Mouse (Mus musculus) ES-CJ7 (cell line): ENCODE measurements around the gene Inpp5a.
A peak's percentile ranks its signal among the peaks of the same experiment; 100 is the strongest.

Experiments
- DNase-seq: peaks from one replicate; pipeline ENCODE4 v3.0.0; 2011; ENCODE audit warnings: low read depth, low spot score

Inpp5a gene

GRCm38 (mm10) chr7:139388670-139389212 lies at the start of gene Inpp5a:
Gene Inpp5a (plus strand): TSS chr7:139389109.
- peak; percentile 99 for DNase-seq

- DNase-seq = no peak
Measured at GRCm38 (mm10) chr7:139339184-139339583, 49.7 kb upstream of the Inpp5a start.

GRCm38 (mm10) chr7:139341020-139341660 lies 47.8 kb upstream of the Inpp5a start:
- no peak for DNase-seq

GRCm38 (mm10) chr7:139342809-139343208 lies 46.1 kb upstream of the Inpp5a start:
- no peak for DNase-seq

- DNase-seq = no peak
Measured at GRCm38 (mm10) chr7:139347051-139347450, 41.9 kb upstream of the Inpp5a start.

GRCm38 (mm10) chr7:139350606-139351005 lies 38.3 kb upstream of the Inpp5a start:
- DNase-seq = no peak

- DNase-seq = no peak
Measured at GRCm38 (mm10) chr7:139354370-139355139, 34.4 kb upstream of the Inpp5a start.

- DNase-seq = no peak
Measured at GRCm38 (mm10) chr7:139357043-139357442, 31.9 kb upstream of the Inpp5a start.

GRCm38 (mm10) chr7:139359906-139360305 lies 29.0 kb upstream of the Inpp5a start:
- DNase-seq = no peak

GRCm38 (mm10) chr7:139360890-139361559 lies 27.9 kb upstream of the Inpp5a start:
- DNase-seq = no peak

- DNase-seq = no peak
Measured at GRCm38 (mm10) chr7:139361799-139362198, 27.1 kb upstream of the Inpp5a start.

- no peak for DNase-seq
Measured at GRCm38 (mm10) chr7:139362514-139362913, 26.4 kb upstream of the Inpp5a start.

GRCm38 (mm10) chr7:139363281-139364004 lies 25.5 kb upstream of the Inpp5a start:
- peak; percentile 40 for DNase-seq

- peak; percentile 97 for DNase-seq
Measured at GRCm38 (mm10) chr7:139364005-139364557, 24.8 kb upstream of the Inpp5a start.

GRCm38 (mm10) chr7:139364936-139365830 lies 23.7 kb upstream of the Inpp5a start:
- DNase-seq = peak; percentile 42

- DNase-seq = no peak
Measured at GRCm38 (mm10) chr7:139366131-139366530, 22.8 kb upstream of the Inpp5a start.

- no peak for DNase-seq
Measured at GRCm38 (mm10) chr7:139366549-139366948, 22.4 kb upstream of the Inpp5a start.

GRCm38 (mm10) chr7:139368218-139368617 lies 20.7 kb upstream of the Inpp5a start:
- DNase-seq = no peak

- DNase-seq = no peak
Measured at GRCm38 (mm10) chr7:139368722-139369380, 20.1 kb upstream of the Inpp5a start.
